Mouse (Mus musculus) E14TG2a.4 (cell line): Measurements from ENCODE around the gene Ccdc121.

ENCODE experiments used
- CTCF ChIP-seq: conservative IDR thresholded peaks from 2 replicates; pipeline ENCODE4 v1.5.1; 2014; ENCODE audit warnings: low read length
- NANOG ChIP-seq: IDR thresholded peaks from 2 replicates; pipeline ENCODE4 v1.6.1; 2014; ENCODE audit warnings: borderline replicate concordance, low read length, mixed read lengths
- POU5F1 ChIP-seq: IDR thresholded peaks from 2 replicates; pipeline ENCODE4 v1.6.1; 2014; ENCODE audit warnings: low read length, borderline replicate concordance

GRCm38 (mm10) chr1:181539846-181540769, 28.9 kb upstream of the Ccdc121 start:
- no peak for TF ChIP-seq CTCF
- TF ChIP-seq NANOG, result no peak
- TF ChIP-seq POU5F1, result no peak
